Mouse (Mus musculus): ENCODE measurements around the gene Aaed1. TPM values are rescaled to one million over a fixed set of nuclear protein-coding genes. Genes with fewer than 3 reads are reported as not detected.

Aaed1 gene
- polyA plus RNA-seq (2015; fragmentation: Nextera tagmentation; extraction: Ambion mirVana), result 43.3 and 55.4 TPM in 2 replicates

DNA sequence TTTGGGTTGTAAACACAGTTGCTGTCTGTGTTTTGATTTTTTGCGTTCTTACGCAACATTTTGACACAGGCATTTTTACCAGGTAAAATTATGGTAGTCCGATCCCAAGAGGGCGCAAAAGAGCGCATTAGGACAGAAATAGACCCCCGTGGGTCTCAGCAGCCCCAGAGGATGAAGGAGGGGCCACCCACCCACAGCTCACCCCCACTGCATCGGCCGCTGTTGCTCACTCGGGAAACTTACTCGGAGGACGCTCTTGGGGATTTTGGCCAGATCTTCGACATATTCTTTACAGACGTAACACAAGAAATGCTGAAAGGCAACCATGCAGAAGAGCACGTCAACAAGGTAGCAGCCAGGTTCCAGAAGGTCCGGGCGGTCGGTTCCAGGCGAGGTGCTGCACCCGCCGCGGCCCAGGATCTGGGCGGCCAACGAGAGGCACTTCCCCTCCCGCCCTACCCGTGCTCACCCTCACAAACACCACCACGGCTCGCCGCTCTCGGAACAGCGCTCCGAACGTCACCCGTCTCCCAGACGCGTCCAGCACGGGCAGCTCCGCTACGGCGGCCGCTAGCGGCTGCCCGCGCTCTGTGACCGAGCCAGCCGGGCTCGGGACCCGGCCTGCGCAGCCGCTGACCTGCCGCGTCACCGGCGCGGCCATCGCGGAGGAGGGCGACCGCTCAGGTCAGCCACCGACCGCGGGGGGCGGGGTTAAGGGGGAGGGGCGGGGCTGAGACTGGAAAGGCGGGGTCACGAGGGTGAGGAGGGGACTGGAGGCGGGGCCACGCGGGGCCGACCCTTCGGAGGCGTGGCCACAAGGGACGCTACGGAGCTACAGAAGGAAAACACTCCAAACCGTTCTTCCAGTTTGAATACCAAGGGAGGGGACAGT is at the start of gene Aaed1:
Gene Aaed1, minus strand, starts transcription at position 687 of the 892 bp plus-strand sequence.
- H3K27me3 ChIP-seq (ENCODE audit: insufficient read depth, low read length), result no peaks in the 10 kb centered on the region

DNA sequence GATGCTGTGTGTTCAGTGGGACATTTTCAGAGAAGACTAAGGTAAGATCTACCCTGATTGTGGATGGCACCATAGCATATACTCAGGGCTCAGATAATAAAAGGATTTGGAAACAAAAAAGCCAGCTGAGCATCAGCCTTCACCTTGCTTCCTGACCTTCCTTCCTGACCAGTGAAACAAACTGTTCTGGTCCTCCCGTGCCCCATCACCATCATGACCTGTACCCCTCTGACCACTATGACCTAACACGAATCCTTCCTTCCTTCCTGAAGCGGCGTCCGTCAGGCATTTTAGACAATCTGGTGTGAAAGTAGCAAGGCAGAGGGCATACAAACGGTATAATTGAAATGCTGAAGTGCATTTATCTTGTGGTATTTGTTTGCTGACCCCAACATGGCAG is 49.6 kb upstream of the Aaed1 start:
- 79% methylated on average over 6 of the region's 6 CpGs for WGBS
- H3K9ac ChIP-seq (replicated peaks; ENCODE audit: low read length), result no peak overlapping the region
- H3K4me1 ChIP-seq (ENCODE audit: insufficient read depth, low read length), result no peaks in the 10 kb centered on the region
- no peaks in the 10 kb centered on the region for H3K9me3 ChIP-seq (ENCODE audit: low read length)
- H3K4me3 ChIP-seq (ENCODE audit: low read length), result no peak overlapping the region
- H3K36me3 ChIP-seq (ENCODE audit: insufficient read depth, low read length), result peaks cover 33% of the 10 kb centered on the region
- H3K27ac ChIP-seq (ENCODE audit: low read length), result no peak overlapping the region
- no peaks in the 10 kb centered on the region for H3K27me3 ChIP-seq (ENCODE audit: insufficient read depth, low read length)
- H3K4me2 ChIP-seq (replicated peaks; ENCODE audit: low read depth, low read length), result no peak overlapping the region
- no peak for ATAC-seq (ENCODE audit: low FRiP score, low TSS enrichment)

More for the DNA sequence above, at the start of gene Aaed1:
- Histone ChIP-seq H3K36me3 (ENCODE audit: insufficient read depth, low read length) (peaks cover 3% of the 10 kb centered on the region; the same call in 1 of the 2 replicates), H3K9me3 (ENCODE audit: low read length) (no peaks in the 10 kb centered on the region), H3K27ac (ENCODE audit: low read length) (peak within 1 kb of the TSS; percentile 96), H3K4me2 (replicated peaks; ENCODE audit: low read depth, low read length) (peak within 1 kb of the TSS; percentile 51), H3K9ac (replicated peaks; ENCODE audit: low read length) (peak within 1 kb of the TSS; percentile 83), H3K4me1 (ENCODE audit: insufficient read depth, low read length) (peaks cover 14% of the 10 kb centered on the region), H3K4me3 (ENCODE audit: low read length) (peak within 1 kb of the TSS; percentile 75)
- under 1% methylated on average over 61 of the region's 74 CpGs for WGBS
- ATAC-seq (ENCODE audit: low FRiP score, low TSS enrichment), result peak; percentile 93

GRCm38 (mm10) chr13:64361020-64361419 is 48.5 kb upstream of the Aaed1 start:
- H3K27ac ChIP-seq (ENCODE audit: low read length), result no peak overlapping the region
- peaks cover 24% of the 10 kb centered on the region for H3K36me3 ChIP-seq (ENCODE audit: insufficient read depth, low read length)
- WGBS, result 94% methylated on average over 3 of the region's 3 CpGs
- H3K4me3 ChIP-seq (ENCODE audit: low read length), result no peak overlapping the region
- H3K9me3 ChIP-seq (ENCODE audit: low read length), result no peaks in the 10 kb centered on the region
- no peak for ATAC-seq (ENCODE audit: low FRiP score, low TSS enrichment)
- no peaks in the 10 kb centered on the region for H3K27me3 ChIP-seq (ENCODE audit: insufficient read depth, low read length)
- H3K4me2 ChIP-seq (replicated peaks; ENCODE audit: low read depth, low read length), result no peak overlapping the region
- no peak overlapping the region for H3K9ac ChIP-seq (replicated peaks; ENCODE audit: low read length)
- H3K4me1 ChIP-seq (ENCODE audit: insufficient read depth, low read length), result no peaks in the 10 kb centered on the region

DNA sequence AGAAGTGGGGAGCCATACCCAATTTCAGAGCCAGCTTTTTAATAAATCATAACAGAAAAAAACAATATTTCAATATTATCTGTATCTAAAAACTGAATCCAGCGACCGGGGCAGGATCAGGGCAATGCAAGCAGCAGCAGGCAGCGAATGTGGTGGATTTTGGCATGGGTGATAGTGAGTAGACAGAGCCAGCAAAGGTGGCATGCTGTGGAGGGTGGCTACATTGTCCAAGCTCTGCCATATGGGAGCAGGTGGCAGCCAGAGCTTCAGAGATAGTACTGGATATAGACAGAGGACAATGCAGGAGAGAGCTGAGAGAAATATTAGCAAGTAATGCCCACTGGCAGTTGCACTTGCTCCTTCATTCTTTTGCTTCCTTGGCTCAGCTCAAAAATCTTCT is 47.2 kb upstream of the Aaed1 start:
- Histone ChIP-seq H3K4me2 (replicated peaks; ENCODE audit: low read depth, low read length) (no peak overlapping the region), H3K27ac (ENCODE audit: low read length) (no peak overlapping the region), H3K4me1 (ENCODE audit: insufficient read depth, low read length) (no peaks in the 10 kb centered on the region), H3K9me3 (ENCODE audit: low read length) (no peaks in the 10 kb centered on the region), H3K4me3 (ENCODE audit: low read length) (no peak overlapping the region), H3K9ac (replicated peaks; ENCODE audit: low read length) (no peak overlapping the region), H3K27me3 (ENCODE audit: insufficient read depth, low read length) (no peaks in the 10 kb centered on the region), H3K36me3 (ENCODE audit: insufficient read depth, low read length) (peaks cover 19% of the 10 kb centered on the region)
- no peak for ATAC-seq (ENCODE audit: low FRiP score, low TSS enrichment)
- WGBS, result 90% methylated on average over 3 of the region's 3 CpGs

DNA sequence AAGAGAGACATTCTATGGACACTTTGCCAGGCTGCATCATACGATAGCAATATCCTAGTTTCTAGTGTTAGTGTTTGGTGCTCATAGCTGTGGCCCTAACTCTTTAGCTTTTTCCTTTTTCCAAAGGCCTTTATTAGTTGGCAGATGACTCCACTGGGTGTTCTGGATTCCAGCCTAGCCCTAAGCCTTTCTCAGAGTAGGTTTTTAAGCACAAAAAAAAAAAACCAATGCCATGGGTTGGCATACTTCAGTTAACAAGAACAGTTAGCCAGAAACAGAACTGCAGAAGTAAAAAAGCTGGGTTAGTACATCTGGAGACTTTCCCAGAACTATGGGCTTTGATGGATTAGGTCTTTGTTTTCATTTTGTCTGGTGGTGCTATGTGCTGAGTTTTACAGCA is 46.0 kb upstream of the Aaed1 start:
- no peak overlapping the region for H3K27ac ChIP-seq (ENCODE audit: low read length)
- H3K9ac ChIP-seq (replicated peaks; ENCODE audit: low read length), result no peak overlapping the region
- WGBS, result 88% methylated on average over 1 of the region's 1 CpGs
- no peaks in the 10 kb centered on the region for H3K4me1 ChIP-seq (ENCODE audit: insufficient read depth, low read length)
- H3K9me3 ChIP-seq (ENCODE audit: low read length), result no peaks in the 10 kb centered on the region
- H3K4me2 ChIP-seq (replicated peaks; ENCODE audit: low read depth, low read length), result no peak overlapping the region
- H3K4me3 ChIP-seq (ENCODE audit: low read length), result no peak overlapping the region
- no peak for ATAC-seq (ENCODE audit: low FRiP score, low TSS enrichment)
- H3K27me3 ChIP-seq (ENCODE audit: insufficient read depth, low read length), result no peaks in the 10 kb centered on the region
- peaks cover 9% of the 10 kb centered on the region; the same call in 1 of the 2 replicates for H3K36me3 ChIP-seq (ENCODE audit: insufficient read depth, low read length)

GRCm38 (mm10) chr13:64357389-64357788 is 44.9 kb upstream of the Aaed1 start:
- H3K9ac ChIP-seq (replicated peaks; ENCODE audit: low read length), result no peak overlapping the region
- ATAC-seq (ENCODE audit: low FRiP score, low TSS enrichment), result no peak
- WGBS, result 80% methylated on average over 5 of the region's 5 CpGs

DNA sequence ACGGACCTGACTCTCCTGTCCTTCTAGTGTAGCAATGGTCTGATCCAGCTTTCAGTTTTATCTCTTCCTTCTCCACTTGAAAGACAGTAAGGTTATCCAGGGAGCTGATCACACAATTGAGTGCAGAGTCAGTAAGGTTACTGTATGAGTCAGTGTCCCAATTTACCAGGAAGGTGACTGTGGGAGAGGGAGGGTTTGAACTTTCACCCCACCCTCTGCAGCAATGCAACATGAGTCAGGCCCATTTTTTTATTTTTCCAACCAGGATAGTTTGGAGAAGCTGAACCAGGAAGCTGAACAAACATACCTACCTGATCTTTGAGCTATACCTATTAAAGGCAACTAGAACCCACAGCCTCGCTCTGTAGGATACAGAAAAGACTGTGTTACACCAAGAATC is 37.0 kb upstream of the Aaed1 start:
- H3K27me3 ChIP-seq (ENCODE audit: insufficient read depth, low read length), result no peaks in the 10 kb centered on the region
- no peak overlapping the region for H3K9ac ChIP-seq (replicated peaks; ENCODE audit: low read length)
- no peak overlapping the region for H3K4me2 ChIP-seq (replicated peaks; ENCODE audit: low read depth, low read length)
- no peaks in the 10 kb centered on the region for H3K9me3 ChIP-seq (ENCODE audit: low read length)
- H3K4me1 ChIP-seq (ENCODE audit: insufficient read depth, low read length), result no peaks in the 10 kb centered on the region
- H3K36me3 ChIP-seq (ENCODE audit: insufficient read depth, low read length), result no peaks in the 10 kb centered on the region
- no peak overlapping the region for H3K4me3 ChIP-seq (ENCODE audit: low read length)
- 86% methylated on average over 2 of the region's 2 CpGs for WGBS
- no peak for ATAC-seq (ENCODE audit: low FRiP score, low TSS enrichment)
- no peak overlapping the region for H3K27ac ChIP-seq (ENCODE audit: low read length)

More at GRCm38 (mm10) chr13:64357389-64357788, 44.9 kb upstream of the Aaed1 start:
- H3K27me3 ChIP-seq (ENCODE audit: insufficient read depth, low read length), result no peaks in the 10 kb centered on the region
- H3K27ac ChIP-seq (ENCODE audit: low read length), result no peak overlapping the region
- H3K4me3 ChIP-seq (ENCODE audit: low read length), result no peak overlapping the region
- no peak overlapping the region for H3K4me2 ChIP-seq (replicated peaks; ENCODE audit: low read depth, low read length)
- H3K4me1 ChIP-seq (ENCODE audit: insufficient read depth, low read length), result no peaks in the 10 kb centered on the region
- no peaks in the 10 kb centered on the region for H3K9me3 ChIP-seq (ENCODE audit: low read length)
- H3K36me3 ChIP-seq (ENCODE audit: insufficient read depth, low read length), result no peaks in the 10 kb centered on the region

DNA sequence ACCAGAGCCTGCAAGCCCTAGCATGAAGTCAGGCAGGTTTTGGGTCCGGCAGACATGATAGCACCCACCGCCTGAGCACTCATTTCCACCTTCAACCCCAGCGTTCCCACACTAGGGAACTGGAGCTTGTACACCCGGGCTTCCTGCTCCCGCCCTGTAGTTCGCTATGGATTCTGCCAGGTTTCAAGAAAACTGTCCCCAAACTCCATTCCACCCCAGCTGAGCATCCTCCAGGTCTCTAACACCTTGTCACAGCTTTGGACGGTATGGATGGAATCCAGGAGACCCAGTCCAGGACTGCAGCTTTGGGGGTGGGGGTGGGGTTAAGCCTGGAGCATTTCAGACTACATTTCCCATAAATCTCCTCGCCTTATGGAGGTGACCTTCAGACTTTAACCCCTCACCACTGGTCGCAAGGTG is 31.6 kb upstream of the Aaed1 start:
- WGBS, result 2% methylated on average over 9 of the region's 9 CpGs
- peak; percentile 89; the same call in 1 of the 2 replicates for ATAC-seq (ENCODE audit: low FRiP score, low TSS enrichment)

GRCm38 (mm10) chr13:64343598-64343997 is 31.1 kb upstream of the Aaed1 start:
- Histone ChIP-seq H3K27ac (ENCODE audit: low read length) (no peak overlapping the region), H3K9ac (replicated peaks; ENCODE audit: low read length) (peak overlapping the region; percentile 67), H3K36me3 (ENCODE audit: insufficient read depth, low read length) (no peaks in the 10 kb centered on the region), H3K27me3 (ENCODE audit: insufficient read depth, low read length) (no peaks in the 10 kb centered on the region), H3K4me1 (ENCODE audit: insufficient read depth, low read length) (no peaks in the 10 kb centered on the region), H3K4me3 (ENCODE audit: low read length) (peak overlapping the region; percentile 61), H3K4me2 (replicated peaks; ENCODE audit: low read depth, low read length) (peak overlapping the region; percentile 80), H3K9me3 (ENCODE audit: low read length) (no peaks in the 10 kb centered on the region)
- peak; percentile 53; the same call in 1 of the 2 replicates for ATAC-seq (ENCODE audit: low FRiP score, low TSS enrichment)
- 17% methylated on average over 10 of the region's 10 CpGs for WGBS

More for the DNA sequence above, 31.6 kb upstream of the Aaed1 start:
- Histone ChIP-seq H3K36me3 (ENCODE audit: insufficient read depth, low read length) (no peaks in the 10 kb centered on the region), H3K9me3 (ENCODE audit: low read length) (no peaks in the 10 kb centered on the region), H3K4me1 (ENCODE audit: insufficient read depth, low read length) (no peaks in the 10 kb centered on the region), H3K27ac (ENCODE audit: low read length) (no peak overlapping the region), H3K9ac (replicated peaks; ENCODE audit: low read length) (peak overlapping the region; percentile 67), H3K4me2 (replicated peaks; ENCODE audit: low read depth, low read length) (peak overlapping the region; percentile 80), H3K4me3 (ENCODE audit: low read length) (peak overlapping the region; percentile 61), H3K27me3 (ENCODE audit: insufficient read depth, low read length) (no peaks in the 10 kb centered on the region)

DNA sequence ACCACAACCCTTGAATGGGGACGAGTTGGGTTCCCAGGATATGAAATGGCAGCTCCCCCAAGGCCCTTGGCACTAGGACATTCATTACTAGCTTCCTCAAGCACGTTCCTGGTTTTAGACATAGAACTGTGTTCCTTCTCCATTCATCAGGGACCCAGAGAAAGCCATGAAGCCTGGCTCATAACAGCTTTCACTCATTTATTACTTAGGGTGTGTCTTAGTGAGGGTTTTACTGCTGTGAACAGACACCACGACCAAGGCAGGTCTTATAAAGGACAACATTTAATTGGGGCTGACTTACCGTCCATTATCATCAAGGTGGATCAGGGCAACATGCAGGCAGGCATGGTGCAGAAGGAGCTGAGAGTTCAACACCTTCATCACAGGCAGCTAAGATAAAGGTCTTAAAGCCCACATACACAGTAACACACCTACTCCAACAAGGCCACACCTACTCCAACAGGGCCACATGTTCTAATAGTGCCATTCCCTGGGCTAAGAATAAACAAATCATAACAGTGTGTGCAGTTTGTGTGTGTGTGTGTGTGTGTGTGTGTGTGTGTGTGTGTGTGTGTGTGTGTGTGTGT is 23.1 kb upstream of the Aaed1 start:
- no peak for ATAC-seq (ENCODE audit: low FRiP score, low TSS enrichment)
- no peak overlapping the region for H3K27ac ChIP-seq (ENCODE audit: low read length)
- no peaks in the 10 kb centered on the region for H3K36me3 ChIP-seq (ENCODE audit: insufficient read depth, low read length)
- no peak overlapping the region for H3K4me3 ChIP-seq (ENCODE audit: low read length)
- no peaks in the 10 kb centered on the region for H3K9me3 ChIP-seq (ENCODE audit: low read length)
- no peak overlapping the region for H3K4me2 ChIP-seq (replicated peaks; ENCODE audit: low read depth, low read length)
- H3K9ac ChIP-seq (replicated peaks; ENCODE audit: low read length), result no peak overlapping the region
- no peaks in the 10 kb centered on the region for H3K27me3 ChIP-seq (ENCODE audit: insufficient read depth, low read length)
- WGBS, result 56% methylated on average over 4 of the region's 4 CpGs
- H3K4me1 ChIP-seq (ENCODE audit: insufficient read depth, low read length), result no peaks in the 10 kb centered on the region
